Mouse (Mus musculus) heart, adult 2 months (tissue): ENCODE measurements around the gene 1700016H13Rik. TPM values are rescaled to one million over a fixed set of nuclear protein-coding genes. Genes with fewer than 3 reads are reported as not detected.

ENCODE experiments used
- DNase-seq, 2 experiments: peaks; one replicate each; pipeline ENCODE4 v3.0.0; 2021
- H3K27ac ChIP-seq: fragments of 200-600 bp; 2 replicates; pipeline ENCODE4 v1.8.1; 2022
- H3K27me3 ChIP-seq: fragments of 200-500 bp; 2 replicates; pipeline ENCODE4 v1.6.1; 2012; ENCODE audit warnings: mild to moderate bottlenecking, low read length, inconsistent platforms, mixed read lengths; ENCODE audit not compliant: control insufficient read depth, insufficient read depth
- H3K36me3 ChIP-seq: fragments of 200-500 bp; 2 replicates; pipeline ENCODE4 v1.6.1; 2012; ENCODE audit warnings: low read length, inconsistent platforms; ENCODE audit not compliant: control insufficient read depth, insufficient read depth
- H3K4me1 ChIP-seq: fragments of 200-500 bp; 2 replicates; pipeline ENCODE4 v1.6.1; 2011; ENCODE audit warnings: low read length; ENCODE audit not compliant: control insufficient read depth, insufficient read depth
- H3K4me3 ChIP-seq: fragments of 200-600 bp; 2 replicates; pipeline ENCODE4 v1.8.1; 2022
- H3K79me2 ChIP-seq: fragments of 200-500 bp; replicated peaks from 2 replicates; pipeline ENCODE4 v1.6.1; 2012; ENCODE audit warnings: mild to moderate bottlenecking, inconsistent platforms, low read length, moderate library complexity, mixed read lengths; ENCODE audit not compliant: control insufficient read depth, insufficient read depth
- H3K9ac ChIP-seq: fragments of 200-500 bp; 2 replicates; pipeline ENCODE4 v1.6.1; 2012; ENCODE audit warnings: low read depth, mild to moderate bottlenecking, control low read depth, inconsistent platforms, low read length, mixed read lengths
- CTCF ChIP-seq: fragments of 200-600 bp; IDR thresholded peaks from 2 replicates; pipeline ENCODE4 v1.8.1; 2022; ENCODE audit warnings: antibody characterized with exemption, mild to moderate bottlenecking, moderate library complexity
- EP300 ChIP-seq: fragments of 200-500 bp; IDR thresholded peaks from 2 replicates; pipeline ENCODE4 v1.6.1; 2011; ENCODE audit warnings: low read depth, low read length, control low read depth; ENCODE audit not compliant: insufficient read depth
- POLR2A ChIP-seq: fragments of 200-500 bp; IDR thresholded peaks from 2 replicates; pipeline ENCODE4 v1.6.1; 2011; ENCODE audit warnings: mild to moderate bottlenecking, low read depth, low read length, control low read depth; ENCODE audit not compliant: insufficient read depth
- WGBS: fragments of 180-500 bp; shearing (Covaris S2); methylation state at CpG from one replicate; pipeline ENCODE4 v1.1.7; 2018; 5-methylcytosine and 5-hydroxymethylcytosine counted together
- intact Hi-C: fragments of 180-260 bp; cut with DNase I; formaldehyde crosslinking; loops from one replicate; pipeline ENCODE4 v1.15.1; 2025
- polyA plus RNA-seq: library from polyadenylated mRNA; depleted of rRNA; stranded (reverse); fragments of >200 nt; gene quantifications from 2 replicates; pipeline ENCODE4 v1.2.3, GENCODE M21; 2012; rRNA removed
- total RNA-seq, 2 experiments: library from RNA; stranded (reverse); gene quantifications; 2 replicates each; pipeline ENCODE4 v1.2.3; 2021

Gene 1700016H13Rik
- total and polyA plus RNA-seq, 3 experiments: 0.29 TPM; not detected in 2

GRCm38 (mm10) chr5:103610856-103611472 is 44.8 kb downstream of the 1700016H13Rik start:
- no peak overlapping the region for H3K27ac ChIP-seq
- WGBS: 83% methylated on average over 10 of the region's 10 CpGs

GRCm38 (mm10) chr5:103610148-103610547 is 45.7 kb downstream of the 1700016H13Rik start:
- WGBS: 73% methylated on average over 5 of the region's 5 CpGs
- Histone ChIP-seq H3K27me3 (no peaks in the 10 kb centered on the region), H3K9ac (no peak overlapping the region), H3K4me1 (no peaks in the 10 kb centered on the region), H3K27ac (no peak overlapping the region), H3K36me3 (no peaks in the 10 kb centered on the region), H3K79me2 (no peaks in the 10 kb centered on the region), H3K4me3 (no peak overlapping the region)
- TF ChIP-seq EP300 (no peak), POLR2A (no peak), CTCF (no peak)
- no peak for DNase-seq
- intact Hi-C loops: no loop called here

More at GRCm38 (mm10) chr5:103610856-103611472, 44.8 kb downstream of the 1700016H13Rik start:
- peaks cover 2% of the 10 kb centered on the region for H3K4me1 ChIP-seq
- no peak overlapping the region for H3K4me3 ChIP-seq
- H3K27me3 ChIP-seq: no peaks in the 10 kb centered on the region
- TF ChIP-seq EP300 (no peak), CTCF (no peak), POLR2A (no peak)
- H3K36me3 ChIP-seq: no peaks in the 10 kb centered on the region
- no peak overlapping the region for H3K9ac ChIP-seq
- H3K79me2 ChIP-seq: no peaks in the 10 kb centered on the region
- no peak for DNase-seq
- intact Hi-C loops: no loop called here

- no peak overlapping the region for H3K9ac ChIP-seq
- intact Hi-C loops: no loop called here
- 86% methylated on average over 7 of the region's 7 CpGs for WGBS
Observed at GRCm38 (mm10) chr5:103605707-103606106, 50.1 kb downstream of the 1700016H13Rik start.

GRCm38 (mm10) chr5:103603115-103603893 is 52.5 kb downstream of the 1700016H13Rik start:
- TF ChIP-seq EP300: no peak
- TF ChIP-seq CTCF: no peak
- no peak for TF ChIP-seq POLR2A
- no peak for DNase-seq
- Histone ChIP-seq H3K4me1 (no peaks in the 10 kb centered on the region), H3K27ac (no peak overlapping the region), H3K27me3 (no peaks in the 10 kb centered on the region), H3K4me3 (no peak overlapping the region), H3K36me3 (no peaks in the 10 kb centered on the region), H3K9ac (no peak overlapping the region), H3K79me2 (no peaks in the 10 kb centered on the region)
- intact Hi-C loops: no loop called here
- 69% methylated on average over 11 of the region's 11 CpGs for WGBS

More at GRCm38 (mm10) chr5:103605707-103606106, 50.1 kb downstream of the 1700016H13Rik start:
- DNase-seq: no peak
- H3K36me3 ChIP-seq: no peaks in the 10 kb centered on the region
- H3K79me2 ChIP-seq: no peaks in the 10 kb centered on the region
- TF ChIP-seq CTCF (no peak), POLR2A (no peak), EP300 (no peak)
- no peaks in the 10 kb centered on the region for H3K4me1 ChIP-seq
- no peaks in the 10 kb centered on the region for H3K27me3 ChIP-seq
- no peak overlapping the region for H3K27ac ChIP-seq
- H3K4me3 ChIP-seq: no peak overlapping the region

GRCm38 (mm10) chr5:103598881-103599280 is 56.9 kb downstream of the 1700016H13Rik start:
- 80% methylated on average over 5 of the region's 5 CpGs for WGBS
- H3K27ac ChIP-seq: no peak overlapping the region
- TF ChIP-seq EP300 (no peak), POLR2A (no peak)
- no peaks in the 10 kb centered on the region for H3K79me2 ChIP-seq
- no peaks in the 10 kb centered on the region for H3K27me3 ChIP-seq
- no peak overlapping the region for H3K4me3 ChIP-seq
- DNase-seq: no peak
- H3K9ac ChIP-seq: no peak overlapping the region
- intact Hi-C loops: loop anchor here (5.0 kb wide), 1 partner anchor 58 kb away; the partner anchor contains the start of gene 1700016H13Rik
- H3K36me3 ChIP-seq: no peaks in the 10 kb centered on the region
- no peaks in the 10 kb centered on the region for H3K4me1 ChIP-seq

GRCm38 (mm10) chr5:103598264-103598663 is 57.5 kb downstream of the 1700016H13Rik start:
- TF ChIP-seq EP300 (no peak), POLR2A (no peak), CTCF (no peak)
- DNase-seq: no peak
- intact Hi-C loops: loop anchor here (5.0 kb wide), 1 partner anchor 59 kb away; the partner anchor contains the start of gene 1700016H13Rik
- Histone ChIP-seq H3K79me2 (no peaks in the 10 kb centered on the region), H3K36me3 (no peaks in the 10 kb centered on the region), H3K27me3 (no peaks in the 10 kb centered on the region), H3K27ac (no peak overlapping the region), H3K4me3 (no peak overlapping the region), H3K4me1 (no peaks in the 10 kb centered on the region; the same call in 1 of the 2 replicates), H3K9ac (no peak overlapping the region)
- WGBS: 47% methylated on average over 9 of the region's 9 CpGs

Other genes starting within 250 kb of the 1700016H13Rik start
- gene Ptpn13, start 230.8 kb downstream of the 1700016H13Rik start, total RNA-seq: 1 to 10 TPM; 5.3 to 5.8 TPM
- gene Ptpn13, start 230.8 kb downstream of the 1700016H13Rik start, polyA plus RNA-seq: 2.1 and 3.6 TPM in 2 replicates
- gene Slc10a6, start 26.6 kb downstream of the 1700016H13Rik start, total RNA-seq: 1 to 10 TPM; 6.3 to 8.3 TPM
- 3.9 and 4.1 TPM in 2 replicates for gene Slc10a6, start 26.6 kb downstream of the 1700016H13Rik start, polyA plus RNA-seq
- 10 to 100 TPM; 37.4 to 46.9 TPM for gene Aff1, start 36.4 kb upstream of the 1700016H13Rik start, total RNA-seq
- 10.5 and 14.1 TPM in 2 replicates for gene Aff1, start 36.4 kb upstream of the 1700016H13Rik start, polyA plus RNA-seq